Mouse (Mus musculus) ES-Bruce4 (cell line): ENCODE measurements at regions not wholly inside any gene's neighbourhood (a gene's known extent, or its start where the extent isn't known, plus 50 kb on each side); places are given as distances from the start of the nearest gene placed in this dataset.

ENCODE experiments used
- CTCF ChIP-seq: IDR thresholded peaks from one replicate; pipeline ENCODE4 v1.8.1; 2011; ENCODE audit warnings: low read depth, low read length
- EP300 ChIP-seq: IDR thresholded peaks from 2 replicates; pipeline ENCODE4 v1.6.1; 2011; ENCODE audit warnings: low read depth, low read length; ENCODE audit not compliant: insufficient read depth
- POLR2A ChIP-seq: IDR thresholded peaks from one replicate; pipeline ENCODE4 v1.8.1; 2011; ENCODE audit warnings: low read length; ENCODE audit not compliant: insufficient read depth

DNA sequence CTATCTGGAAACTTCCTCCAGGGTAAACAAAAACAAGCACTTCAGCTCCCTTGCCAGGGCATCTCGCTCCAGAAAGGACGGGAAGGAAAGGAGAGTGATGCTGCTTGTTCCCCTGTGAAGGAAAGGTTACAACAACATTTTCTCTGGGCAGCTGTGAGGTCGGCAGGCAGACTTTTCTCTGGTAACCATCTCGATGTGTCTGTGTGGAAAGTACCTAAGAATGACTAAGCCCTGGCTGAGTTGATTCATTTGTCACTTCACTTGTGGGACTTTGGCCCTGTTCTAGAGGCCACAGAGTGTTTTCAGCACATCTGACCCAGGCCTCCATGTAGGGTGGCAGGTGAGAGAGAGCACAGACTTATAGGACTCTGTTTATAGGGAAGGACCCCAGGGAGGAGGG, 201.0 kb upstream of the Klf4 start:
- TF ChIP-seq CTCF: no peak
- TF ChIP-seq POLR2A: no peak
- no peak for TF ChIP-seq EP300
